Mouse (Mus musculus) heart, embryonic 14.5 days (tissue): Measurements from ENCODE around the gene Gal3st1. TPM values are rescaled to one million over a fixed set of nuclear protein-coding genes. Genes with fewer than 3 reads are reported as not detected.

Source experiments
- ATAC-seq: fragments of 200-750 bp; cut with Nextera tagmentation; 2 replicates; pipeline ENCODE4 v1.8.0; 2017; ENCODE audit warnings: low read depth, moderate TSS enrichment; ENCODE audit not compliant: insufficient number of reproducible peaks, insufficient read depth, low FRiP score
- H3K27ac ChIP-seq, 2 experiments: fragments of 200-500 bp in 1 of 2; fragments of 300-500 bp in 1 of 2; sonication (generic) in 1 of 2; replicated peaks in 1 of 2; 2 replicates each; pipeline ENCODE4 v1.5.1; 2012 to 2014; ENCODE audit warnings: low read depth in 2 of 2, low read length in 2 of 2, control low read depth in 1 of 2, mild to moderate bottlenecking in 1 of 2, mixed read lengths in 1 of 2; ENCODE audit not compliant: control insufficient read depth in 1 of 2, insufficient read depth in 1 of 2
- H3K27me3 ChIP-seq: fragments of 300-500 bp; sonication (generic); 2 replicates; pipeline ENCODE4 v1.6.1; 2014; ENCODE audit warnings: mild to moderate bottlenecking, low read length, control low read depth; ENCODE audit not compliant: control insufficient read depth, insufficient read depth
- H3K36me3 ChIP-seq: fragments of 300-500 bp; sonication (generic); 2 replicates; pipeline ENCODE4 v1.6.1; 2014; ENCODE audit warnings: mild to moderate bottlenecking, control low read depth, low read length, mixed read lengths; ENCODE audit not compliant: control insufficient read depth, insufficient read depth
- H3K4me1 ChIP-seq, 2 experiments: fragments of 200-500 bp in 1 of 2; fragments of 300-500 bp in 1 of 2; sonication (generic) in 1 of 2; 2 replicates each; pipeline ENCODE4 v1.6.1; 2012 to 2014; ENCODE audit warnings: low read length in 2 of 2, control low read depth in 1 of 2, mixed read lengths in 1 of 2; ENCODE audit not compliant: control insufficient read depth in 2 of 2, insufficient read depth in 2 of 2
- H3K4me2 ChIP-seq: fragments of 300-500 bp; sonication (generic); 2 replicates; pipeline ENCODE4 v1.6.1; 2014; ENCODE audit warnings: mild to moderate bottlenecking, low read length
- H3K4me3 ChIP-seq, 2 experiments: fragments of 200-500 bp in 1 of 2; fragments of 300-500 bp in 1 of 2; sonication (generic) in 1 of 2; 2 replicates each; pipeline ENCODE4 v1.5.1; 2012 to 2014; ENCODE audit warnings: low read length in 2 of 2, mild to moderate bottlenecking in 2 of 2, control low read depth in 1 of 2, low read depth in 1 of 2, moderate library complexity in 1 of 2; ENCODE audit not compliant: control insufficient read depth in 1 of 2, insufficient read depth in 1 of 2
- H3K9ac ChIP-seq: fragments of 300-500 bp; sonication (generic); 2 replicates; pipeline ENCODE4 v1.6.1; 2014; ENCODE audit warnings: mild to moderate bottlenecking, low read length
- H3K9me3 ChIP-seq: fragments of 300-500 bp; sonication (generic); 2 replicates; pipeline ENCODE4 v1.6.1; 2016; ENCODE audit warnings: low read length, control low read depth; ENCODE audit not compliant: control insufficient read depth
- WGBS: fragments of 180-500 bp; shearing (Covaris S2); extraction: QIAGEN DNeasy Blood & Tissue Kit; methylation state at CpG from one replicate; pipeline ENCODE4 v1.1.7; 2014; 5-methylcytosine and 5-hydroxymethylcytosine counted together
- polyA plus RNA-seq: library from polyadenylated mRNA; unstranded; fragments of >200 nt; fragmentation: Nextera tagmentation; extraction: Ambion mirVana; gene quantifications from 2 replicates; pipeline ENCODE4 v1.2.1, GENCODE M21; 2014

Gene Gal3st1
- polyA plus RNA-seq, 1 experiment from 2014 or later, result not detected

- ATAC-seq, result no peak
- no peak overlapping the region for H3K4me2 ChIP-seq
- no peak overlapping the region for H3K9ac ChIP-seq
- H3K4me3 ChIP-seq, result no peak overlapping the region
- H3K9me3 ChIP-seq, result no peaks in the 10 kb centered on the region
- H3K4me1 ChIP-seq, result no peaks in the 10 kb centered on the region
- H3K27me3 ChIP-seq, result peaks cover 13% of the 10 kb centered on the region; the same call in 1 of the 2 replicates
- H3K27ac ChIP-seq, result no peak overlapping the region
- 61% methylated on average over 7 of the region's 7 CpGs for WGBS
- H3K36me3 ChIP-seq, result no peaks in the 10 kb centered on the region
These were observed 50.0 kb downstream of the Gal3st1 start for GRCm38 (mm10) chr11:4033471-4033870.

GRCm38 (mm10) chr11:4034169-4034568 is 50.7 kb downstream of the Gal3st1 start:
- no peak overlapping the region for H3K4me3 ChIP-seq
- WGBS, result 73% methylated on average over 4 of the region's 4 CpGs

GRCm38 (mm10) chr11:4035116-4035892 is 51.9 kb downstream of the Gal3st1 start:
- Histone ChIP-seq H3K4me2 (no peak overlapping the region), H3K9ac (no peak overlapping the region), H3K4me3 (no peak overlapping the region), H3K36me3 (no peaks in the 10 kb centered on the region), H3K9me3 (no peaks in the 10 kb centered on the region), H3K4me1 (no peaks in the 10 kb centered on the region), H3K27me3 (peaks cover 13% of the 10 kb centered on the region; the same call in 1 of the 2 replicates), H3K27ac (no peak overlapping the region)
- 58% methylated on average over 18 of the region's 18 CpGs for WGBS
- no peak for ATAC-seq

More at GRCm38 (mm10) chr11:4034169-4034568, 50.7 kb downstream of the Gal3st1 start:
- no peak overlapping the region for H3K27ac ChIP-seq
- H3K36me3 ChIP-seq, result no peaks in the 10 kb centered on the region
- no peak overlapping the region for H3K4me2 ChIP-seq
- no peaks in the 10 kb centered on the region for H3K9me3 ChIP-seq
- no peak for ATAC-seq
- peaks cover 13% of the 10 kb centered on the region; the same call in 1 of the 2 replicates for H3K27me3 ChIP-seq
- H3K9ac ChIP-seq, result no peak overlapping the region
- H3K4me1 ChIP-seq, result no peaks in the 10 kb centered on the region

GRCm38 (mm10) chr11:4035916-4036315 is 52.5 kb downstream of the Gal3st1 start:
- 81% methylated on average over 6 of the region's 6 CpGs for WGBS
- no peak for ATAC-seq

GRCm38 (mm10) chr11:4036365-4037084 is 53.1 kb downstream of the Gal3st1 start:
- H3K27me3 ChIP-seq, result peaks cover 13% of the 10 kb centered on the region; the same call in 1 of the 2 replicates
- no peaks in the 10 kb centered on the region for H3K9me3 ChIP-seq
- 57% methylated on average over 9 of the region's 9 CpGs for WGBS
- H3K4me3 ChIP-seq, result no peak overlapping the region
- no peak for ATAC-seq
- no peaks in the 10 kb centered on the region for H3K36me3 ChIP-seq
- H3K27ac ChIP-seq, result no peak overlapping the region
- no peak overlapping the region for H3K9ac ChIP-seq
- no peaks in the 10 kb centered on the region for H3K4me1 ChIP-seq
- H3K4me2 ChIP-seq, result no peak overlapping the region

More at GRCm38 (mm10) chr11:4035916-4036315, 52.5 kb downstream of the Gal3st1 start:
- no peaks in the 10 kb centered on the region for H3K9me3 ChIP-seq
- no peaks in the 10 kb centered on the region for H3K4me1 ChIP-seq
- no peak overlapping the region for H3K4me2 ChIP-seq
- H3K36me3 ChIP-seq, result no peaks in the 10 kb centered on the region
- peaks cover 13% of the 10 kb centered on the region; the same call in 1 of the 2 replicates for H3K27me3 ChIP-seq
- H3K4me3 ChIP-seq, result no peak overlapping the region
- H3K9ac ChIP-seq, result no peak overlapping the region
- H3K27ac ChIP-seq, result no peak overlapping the region

GRCm38 (mm10) chr11:4039951-4040350 is 56.5 kb downstream of the Gal3st1 start:
- WGBS, result 93% methylated on average over 4 of the region's 4 CpGs
- no peaks in the 10 kb centered on the region for H3K9me3 ChIP-seq
- no peaks in the 10 kb centered on the region for H3K36me3 ChIP-seq
- no peak overlapping the region for H3K4me3 ChIP-seq
- H3K27ac ChIP-seq, result no peak overlapping the region
- no peaks in the 10 kb centered on the region for H3K4me1 ChIP-seq
- no peak overlapping the region for H3K9ac ChIP-seq
- no peaks in the 10 kb centered on the region for H3K27me3 ChIP-seq
- ATAC-seq, result no peak
- no peak overlapping the region for H3K4me2 ChIP-seq

- Histone ChIP-seq H3K27ac (no peak overlapping the region), H3K4me2 (no peak overlapping the region), H3K4me1 (no peaks in the 10 kb centered on the region), H3K9me3 (no peaks in the 10 kb centered on the region), H3K9ac (no peak overlapping the region), H3K36me3 (no peaks in the 10 kb centered on the region), H3K4me3 (no peak overlapping the region), H3K27me3 (no peaks in the 10 kb centered on the region)
- no peak for ATAC-seq
- WGBS, result 73% methylated on average over 6 of the region's 6 CpGs
These were observed 57.7 kb downstream of the Gal3st1 start for GRCm38 (mm10) chr11:4041123-4041625.
